Mouse (Mus musculus) layer of hippocampus, postnatal 10 days (tissue): Measurements from ENCODE around the gene Rab1a. TPM values are rescaled to one million over a fixed set of nuclear protein-coding genes. Genes with fewer than 3 reads are reported as not detected.
"Not testable (repeated sequence)": the region's sequence is repeated elsewhere in the genome, so short reads cannot be mapped to it uniquely, and the experiment has no call there.

Source experiments
- DNase-seq, 2 experiments: peaks; one replicate each; pipeline ENCODE4 v3.0.0; 2021; ENCODE audit warnings: low spot score in 2 of 2
- long read RNA-seq: library from polyadenylated mRNA; stranded (forward); transcript quantifications from one replicate; pipeline ENCODE4 v2.0.0, GENCODE M21; 2023
- total RNA-seq, 2 experiments: library from RNA; stranded (reverse); gene quantifications; 2 replicates each; pipeline ENCODE4 v1.2.3; 2021

Gene Rab1a
- total RNA-seq, result 100 to 1,000 TPM; 190 to 198 TPM
- long read RNA-seq, transcript Rab1a-201 (6 exons, 2,827 nt), result major isoform, 212 of 229 reads
- long read RNA-seq, partial matches to known transcripts, result 0 of 229 reads
- long read RNA-seq, other reads (novel, unspliced or antisense), result 17 of 229 reads

DNA sequence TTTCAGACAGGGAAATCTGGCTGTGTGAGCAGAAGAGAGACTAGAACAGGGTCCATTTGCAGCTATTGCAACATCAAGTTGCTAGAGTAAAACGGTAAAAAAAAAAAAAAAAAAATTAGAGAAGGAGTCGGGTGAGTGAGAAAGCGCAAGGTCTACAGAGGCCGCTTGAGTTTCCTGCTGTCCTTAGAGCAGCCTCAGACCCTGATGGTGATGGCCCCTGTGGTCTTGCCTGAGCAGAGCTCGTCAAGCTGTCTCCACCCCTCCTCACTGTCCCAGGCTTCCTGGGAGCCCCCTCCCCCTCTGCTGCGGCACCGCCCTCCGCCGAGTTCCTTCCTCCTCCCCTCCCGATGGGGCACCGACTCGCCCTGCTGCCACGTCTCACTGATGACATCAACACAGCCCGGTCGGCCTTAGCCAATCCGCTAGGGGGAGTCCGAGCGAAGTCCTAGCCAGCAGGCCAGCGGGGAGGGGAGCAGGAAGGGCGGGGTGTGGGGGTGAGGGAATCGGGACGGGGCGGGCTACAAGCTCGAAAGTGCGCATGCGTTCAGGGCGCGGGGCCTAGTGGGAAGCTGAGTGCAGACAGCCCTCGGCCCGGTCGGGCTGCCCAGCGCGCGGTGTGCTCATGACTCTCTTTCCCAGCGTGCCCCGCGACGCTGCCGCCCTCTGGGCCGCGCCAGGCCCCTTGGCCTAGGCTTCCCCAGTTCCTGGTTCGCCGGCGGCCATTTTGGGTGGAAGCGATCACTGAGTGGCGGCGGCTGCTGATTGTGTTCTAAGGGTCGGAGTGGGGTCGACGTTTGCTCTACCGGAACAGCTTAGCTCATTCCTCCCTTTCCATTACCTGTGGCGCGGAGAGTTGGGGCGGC is at the start of gene Rab1a:
Gene Rab1a (plus strand): TSS at position 720 of the 863 bp plus-strand sequence.
- peak; percentile 100 for DNase-seq

DNA sequence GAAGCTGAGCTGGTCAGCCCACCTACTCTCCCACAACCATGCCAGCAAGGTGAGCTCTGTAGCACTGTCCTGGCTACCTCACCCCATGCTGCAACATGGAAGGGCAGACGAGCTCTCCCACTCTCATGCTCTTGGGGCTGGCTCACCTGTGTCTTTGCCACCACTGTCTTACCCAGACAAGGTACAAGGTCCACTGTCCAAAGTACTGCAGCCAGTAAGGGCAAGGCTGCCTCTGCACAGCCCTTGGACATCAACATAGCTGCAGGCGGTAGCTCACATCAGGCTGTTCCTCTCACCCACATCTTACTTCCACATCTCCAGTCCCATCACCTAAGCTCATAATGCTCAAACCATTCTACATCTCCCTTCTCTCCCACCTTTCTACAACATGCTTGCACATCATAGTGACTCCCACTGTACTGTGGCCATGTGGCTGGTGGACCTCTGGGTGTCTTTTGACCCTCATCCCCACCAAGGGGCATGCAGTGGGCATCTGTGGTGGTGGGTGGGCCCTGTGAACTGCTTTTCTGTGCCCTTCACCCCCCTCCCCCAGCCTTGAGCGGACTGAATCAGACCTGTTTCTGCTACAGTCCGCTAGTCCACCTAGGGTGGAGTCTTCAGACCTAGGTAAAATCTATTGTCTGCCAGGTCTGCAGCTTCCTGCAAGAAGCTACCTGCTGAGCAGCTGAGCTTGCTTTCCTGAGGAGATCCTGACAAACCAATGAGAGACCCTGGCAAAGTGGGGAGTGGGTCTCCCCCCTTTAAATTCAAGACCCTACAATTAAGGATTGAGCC is 48.9 kb upstream of the Rab1a start:
- DNase-seq, result no peak

DNA sequence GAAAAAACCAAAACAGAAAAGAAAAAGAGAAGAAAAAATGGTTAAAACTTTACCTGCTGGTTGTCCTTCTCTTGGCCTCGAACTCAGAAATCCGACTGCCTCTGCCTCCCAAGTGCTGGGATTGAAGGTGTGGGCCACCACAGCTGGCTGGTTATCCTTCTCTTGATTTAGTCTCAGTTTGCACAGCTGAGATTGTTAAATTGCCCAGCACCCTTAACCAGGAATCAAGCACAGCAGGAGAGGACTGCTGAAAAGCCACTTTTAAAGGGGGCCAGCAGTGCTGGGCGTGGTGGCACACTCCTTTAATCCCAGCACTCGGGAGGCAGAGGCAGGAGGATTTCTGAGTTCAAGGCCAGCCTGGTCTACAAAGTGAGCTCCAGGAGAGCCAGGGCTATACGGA is 47.7 kb upstream of the Rab1a start:
- DNase-seq, result not testable (repeated sequence)

DNA sequence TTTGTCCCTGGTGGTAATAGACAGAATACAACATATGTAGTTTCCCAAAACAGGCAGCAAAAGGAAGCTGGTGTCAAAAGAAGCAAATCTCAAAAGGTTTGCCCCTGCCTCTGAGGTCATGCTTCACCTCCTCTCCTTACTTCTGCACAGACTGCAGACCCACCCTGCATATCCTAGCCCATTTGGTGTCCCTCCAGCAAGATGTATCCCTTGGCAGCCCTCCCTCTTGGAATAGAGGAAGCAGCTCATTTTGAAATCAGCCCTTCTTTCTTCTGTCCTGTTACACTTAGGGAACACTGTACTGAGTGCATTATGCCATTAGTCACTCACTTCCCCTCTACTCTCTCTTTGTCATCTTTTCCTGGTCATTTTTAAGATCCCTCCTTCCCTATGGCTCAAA is 42.4 kb upstream of the Rab1a start:
- DNase-seq, result no peak

DNA sequence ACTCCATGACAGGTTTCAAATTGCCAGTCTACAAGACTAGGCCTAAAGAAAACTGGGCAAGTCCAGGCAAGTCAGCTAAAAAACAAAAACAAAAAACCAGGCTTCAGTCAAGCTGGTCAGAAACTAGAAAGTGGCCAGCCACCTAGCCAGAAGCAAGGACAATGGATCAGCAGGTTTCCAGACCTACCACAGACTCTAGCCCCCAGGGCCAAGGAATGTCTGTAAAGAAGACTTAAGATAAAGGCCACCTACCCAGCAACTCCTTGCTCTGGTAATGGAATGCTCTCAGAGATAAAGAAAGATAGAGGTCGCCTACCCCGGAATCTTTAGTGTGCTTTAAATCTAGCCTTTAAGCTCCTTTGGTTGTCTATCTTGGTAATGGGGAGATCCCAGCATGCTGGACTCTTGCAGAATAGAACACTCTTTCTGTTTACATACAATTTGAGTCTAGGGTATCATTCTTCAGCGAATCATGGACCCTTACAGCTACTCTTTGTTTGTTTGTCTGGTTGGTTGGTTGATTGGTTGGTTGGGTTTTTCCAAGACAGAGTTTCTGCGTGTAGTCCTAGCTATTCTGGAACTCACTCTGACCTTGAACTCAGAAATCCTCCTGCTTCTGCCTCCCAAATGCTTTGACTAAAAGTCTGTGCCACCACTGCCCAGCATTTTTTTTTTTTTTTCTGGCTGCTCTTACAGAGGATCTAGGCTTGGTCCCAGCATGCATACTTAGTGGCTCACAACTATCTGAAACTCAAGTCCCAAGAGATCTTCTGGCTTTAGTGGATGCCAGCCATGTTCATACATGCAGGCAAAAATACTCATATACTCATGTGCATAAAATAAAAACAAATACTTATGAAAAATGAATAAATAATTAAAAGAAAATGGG is 36.0 kb upstream of the Rab1a start:
- no peak for DNase-seq

DNA sequence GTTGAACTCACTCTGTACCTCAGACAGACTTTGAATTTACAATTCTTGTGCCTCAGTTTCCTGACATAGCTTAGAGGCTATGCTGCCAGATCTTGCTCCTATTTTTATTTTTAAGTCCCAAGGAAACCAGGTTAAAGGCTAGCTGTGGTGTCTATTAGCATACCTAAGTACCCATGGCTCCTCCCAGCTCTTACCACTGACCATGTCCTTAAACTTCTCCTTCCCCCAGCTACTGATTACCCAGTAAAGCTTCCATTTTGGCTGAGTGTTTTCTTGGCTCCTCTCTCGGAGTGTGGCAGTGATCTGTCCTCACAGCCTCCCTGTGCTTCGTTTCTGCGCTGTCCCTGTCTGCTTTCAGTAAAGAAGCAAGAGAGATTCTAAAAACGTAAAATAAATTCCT is 35.2 kb upstream of the Rab1a start:
- no peak for DNase-seq

DNA sequence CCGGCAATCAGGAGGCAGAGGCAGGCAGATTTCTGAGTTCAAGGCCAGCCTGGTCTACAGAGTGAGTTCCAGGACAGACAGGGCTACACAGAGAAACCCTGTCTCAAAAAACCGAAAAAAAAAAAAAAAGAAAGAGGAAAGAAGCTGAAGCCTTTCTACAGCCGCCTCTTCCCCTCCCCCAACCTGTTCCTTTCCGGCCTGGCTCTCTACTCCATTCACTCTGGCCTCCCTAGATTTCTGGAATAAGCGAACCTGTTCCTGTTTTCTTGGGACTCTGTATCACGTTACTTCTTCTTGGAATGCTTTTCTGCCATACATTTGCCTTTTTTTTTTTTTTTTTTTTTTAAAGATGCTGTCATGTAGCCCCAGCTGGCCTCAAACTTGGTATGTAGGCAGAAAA is 34.8 kb upstream of the Rab1a start:
- DNase-seq, result not testable (repeated sequence)

DNA sequence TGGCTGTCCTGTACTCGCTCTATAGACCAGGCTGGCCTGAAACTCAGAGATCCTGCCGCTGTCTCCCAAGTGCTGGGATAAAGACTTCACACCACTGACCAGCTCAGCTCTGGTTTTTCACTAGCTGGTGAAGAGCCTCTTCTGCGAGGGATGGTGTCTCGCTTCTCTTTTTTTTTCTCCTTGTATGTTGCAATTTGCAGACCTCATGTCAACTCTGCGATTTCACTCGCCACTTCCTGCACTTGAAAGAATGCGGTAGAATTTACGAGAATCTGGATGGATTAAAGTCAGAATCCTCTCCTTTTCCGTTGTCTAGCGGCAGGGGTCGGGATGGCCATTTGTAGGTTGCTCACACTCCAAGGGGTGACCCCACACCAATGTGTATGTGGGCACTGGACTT is 32.3 kb upstream of the Rab1a start:
- DNase-seq, result no peak

DNA sequence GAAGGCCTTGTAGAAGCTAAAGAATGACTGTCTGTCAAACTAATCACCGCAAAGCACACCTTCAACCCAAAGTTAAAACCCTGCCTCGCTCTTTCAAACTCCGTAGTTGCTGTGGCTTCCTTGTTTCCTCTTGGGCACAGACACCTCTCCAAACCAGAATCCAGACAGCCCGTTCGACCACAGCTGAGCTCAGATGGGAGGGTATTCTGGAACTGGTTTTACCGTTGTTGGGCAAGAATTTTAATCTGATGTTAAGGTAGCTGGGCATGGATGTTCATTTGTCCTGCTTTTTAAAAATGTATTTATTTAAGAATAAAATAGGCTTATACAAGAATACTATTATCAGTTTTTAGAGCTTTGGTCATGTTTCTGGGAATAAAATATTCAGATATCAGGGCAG is 14.0 kb upstream of the Rab1a start:
- DNase-seq, result no peak

DNA sequence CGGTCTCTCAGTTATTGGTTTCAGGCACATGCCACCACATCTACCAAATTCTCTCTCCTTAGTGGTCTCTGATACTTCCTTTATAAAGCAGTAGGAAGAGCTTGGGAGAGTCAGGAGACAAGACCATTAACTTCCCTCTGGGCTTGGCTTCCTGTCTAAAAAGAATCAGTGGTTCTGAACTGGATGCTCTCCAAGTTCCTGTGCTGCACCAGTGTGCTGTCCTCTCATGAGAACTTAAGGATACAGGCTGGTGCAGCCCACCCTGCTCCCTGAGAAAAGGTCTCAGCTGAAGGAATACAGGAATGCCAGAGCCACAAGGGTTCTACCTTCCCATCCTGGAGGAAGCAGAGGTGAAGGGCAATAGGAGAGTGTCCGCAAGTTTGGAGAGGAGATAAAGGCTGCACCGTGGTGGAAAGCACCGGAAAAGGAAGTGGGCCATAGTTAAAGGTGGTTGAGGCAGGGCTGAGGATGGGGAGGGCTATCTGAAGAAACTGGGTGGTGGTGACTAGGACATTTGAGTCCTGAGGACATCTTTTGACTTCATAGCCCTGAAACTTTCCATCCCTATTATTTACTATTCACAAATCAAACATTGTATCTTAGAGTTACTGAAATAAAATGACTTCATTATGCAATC is 8.0 kb upstream of the Rab1a start:
- no peak for DNase-seq

DNA sequence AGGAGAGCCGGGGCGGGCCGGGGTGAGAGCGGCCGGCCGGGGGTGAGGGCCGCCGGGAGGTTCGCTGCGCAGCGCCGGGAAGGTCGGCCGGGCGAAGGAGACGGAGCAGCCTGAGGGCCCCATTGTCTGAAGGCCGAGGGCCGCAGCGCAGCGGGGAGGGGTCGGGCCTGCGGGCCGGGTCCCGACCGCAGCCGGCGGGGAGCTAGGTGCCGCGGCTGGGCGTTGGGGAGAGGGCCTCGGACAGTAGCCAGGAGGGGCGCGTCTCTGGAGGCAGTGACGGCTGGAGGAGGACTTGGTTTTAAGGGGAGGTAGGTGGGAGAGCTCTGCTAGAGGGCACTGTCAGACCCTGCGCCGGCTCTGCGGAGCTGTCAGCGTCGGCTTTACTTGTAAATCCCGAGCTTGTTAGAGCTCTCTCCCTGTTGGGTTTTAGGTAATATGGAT is 449 bp downstream of the Rab1a start:
- peak; percentile 60 to 71 for DNase-seq

DNA sequence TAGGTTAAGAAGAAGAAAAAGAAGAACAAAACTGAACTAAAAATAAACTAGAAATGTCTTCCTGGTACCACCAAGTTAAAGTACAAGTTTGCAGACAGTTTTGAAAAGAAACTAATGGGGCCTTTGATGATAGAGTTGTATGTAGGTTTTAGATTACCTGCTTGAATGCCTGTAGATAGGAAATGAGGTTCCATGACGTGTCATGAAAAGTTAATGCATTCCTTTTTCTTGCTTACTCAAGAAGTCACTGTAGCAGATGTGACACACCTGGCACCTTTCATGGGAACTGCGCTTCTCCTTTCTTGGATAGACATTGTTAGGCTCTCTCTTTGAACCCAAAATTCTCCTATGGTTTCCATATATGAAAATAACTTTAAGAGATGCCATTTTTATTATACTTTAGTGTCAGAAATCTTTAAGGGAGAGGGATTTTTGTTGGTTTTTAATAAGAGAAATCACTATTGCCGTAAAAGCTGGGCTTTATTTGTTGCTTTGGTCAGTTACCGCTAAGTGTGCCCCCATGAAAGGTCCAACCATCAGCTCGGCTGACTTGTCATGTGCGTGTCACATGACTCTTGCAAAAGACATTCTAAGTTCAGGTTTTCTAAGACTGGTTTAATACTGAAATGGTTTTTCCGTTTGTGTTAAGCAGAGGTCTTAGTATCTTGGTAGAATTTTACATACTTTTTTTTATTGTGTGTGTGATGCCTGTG is 1.2 kb downstream of the Rab1a start:
- DNase-seq, result no peak

DNA sequence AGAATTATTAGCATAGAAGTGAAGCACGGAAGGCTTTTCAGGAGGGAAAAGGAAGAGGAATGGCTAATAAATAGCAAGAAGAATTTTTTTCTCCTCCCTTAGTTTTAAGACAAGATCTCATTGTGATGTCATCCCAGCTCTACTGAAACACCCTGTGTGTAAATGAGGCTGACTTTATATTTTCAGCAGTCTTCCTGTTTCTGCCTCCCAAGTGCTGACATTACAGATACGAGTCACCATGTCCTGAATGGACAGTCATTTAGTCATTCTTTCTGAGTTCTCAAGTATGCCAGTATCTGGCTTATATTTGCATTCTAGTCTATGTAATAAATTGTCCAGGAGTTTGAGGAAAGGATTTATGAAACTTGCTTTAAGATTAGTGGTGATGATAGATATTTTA is 3.1 kb downstream of the Rab1a start:
- DNase-seq, result no peak

DNA sequence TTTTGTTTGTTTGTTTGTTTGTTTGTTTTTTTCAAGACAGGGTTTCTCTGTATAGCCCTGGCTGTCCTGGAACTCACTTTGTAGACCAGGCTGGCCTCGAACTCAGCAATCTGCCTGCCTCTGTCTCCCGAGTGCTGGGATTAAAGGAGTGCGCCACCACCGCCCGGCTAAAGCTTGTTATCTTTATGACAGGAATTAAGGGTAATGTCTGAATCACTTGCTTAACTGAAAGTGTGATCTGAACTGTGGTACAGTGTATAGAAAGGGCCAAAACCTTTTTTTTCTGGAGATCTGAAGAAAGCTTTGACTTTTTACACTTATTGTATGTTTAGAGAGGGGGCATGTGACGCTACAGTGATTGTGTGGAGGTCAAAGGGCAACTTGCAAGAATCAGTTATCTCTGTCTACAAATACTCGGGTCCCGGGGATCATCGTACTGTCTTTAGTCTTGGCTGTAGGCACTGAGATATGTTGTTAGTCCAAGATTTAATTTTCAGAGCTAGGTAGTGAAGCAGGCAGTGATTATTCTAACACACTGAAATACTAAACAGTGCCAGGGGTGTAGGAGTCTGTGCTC is 3.7 kb downstream of the Rab1a start:
- no peak for DNase-seq

DNA sequence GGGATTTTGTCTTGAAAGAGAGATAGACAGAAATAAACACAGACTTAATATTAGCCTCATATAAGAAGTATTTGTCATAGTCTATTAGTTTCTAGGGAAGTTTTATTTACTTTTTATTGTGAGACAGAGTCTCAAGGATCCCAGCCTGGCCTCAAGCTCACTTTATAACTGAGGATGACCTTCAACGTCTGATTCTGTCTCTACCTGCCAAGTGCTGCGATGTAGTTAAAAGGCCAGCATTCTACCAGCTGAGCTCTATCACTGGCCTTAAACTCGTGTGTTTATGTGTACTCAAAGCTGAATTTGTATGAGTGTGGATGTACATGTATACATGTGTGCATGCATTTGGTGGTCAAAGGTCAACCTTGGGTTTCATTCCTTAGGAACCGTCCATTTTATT is 4.3 kb downstream of the Rab1a start:
- no peak for DNase-seq

DNA sequence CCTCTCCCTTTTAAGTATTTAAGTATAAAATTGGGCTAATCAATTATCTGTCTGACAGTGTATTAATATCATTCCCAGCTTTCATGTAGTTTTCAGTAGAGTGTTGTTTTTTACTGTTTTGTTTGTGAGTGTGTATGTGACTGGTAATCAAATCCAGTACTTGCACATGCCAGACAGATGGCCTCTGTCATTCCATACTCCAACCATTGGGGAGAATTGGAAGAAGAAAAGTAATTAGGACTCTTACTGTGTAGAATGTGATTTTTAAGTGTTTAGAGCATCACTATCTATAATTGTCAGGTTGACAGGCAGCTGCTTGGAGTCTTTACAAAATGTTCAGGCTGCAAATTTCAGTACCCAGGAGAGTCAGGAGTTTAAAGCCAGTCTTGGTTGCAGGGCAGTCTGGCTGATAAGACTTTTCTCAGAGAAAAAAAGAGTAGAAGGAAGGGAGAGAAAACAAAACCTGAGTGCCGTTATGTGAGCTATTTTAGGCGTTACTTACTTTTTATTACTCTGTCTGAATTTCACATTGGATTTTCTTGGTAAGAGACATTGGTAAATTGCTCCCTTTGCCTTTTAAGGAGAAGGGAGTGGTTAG is 5.5 kb downstream of the Rab1a start:
- DNase-seq, result no peak

DNA sequence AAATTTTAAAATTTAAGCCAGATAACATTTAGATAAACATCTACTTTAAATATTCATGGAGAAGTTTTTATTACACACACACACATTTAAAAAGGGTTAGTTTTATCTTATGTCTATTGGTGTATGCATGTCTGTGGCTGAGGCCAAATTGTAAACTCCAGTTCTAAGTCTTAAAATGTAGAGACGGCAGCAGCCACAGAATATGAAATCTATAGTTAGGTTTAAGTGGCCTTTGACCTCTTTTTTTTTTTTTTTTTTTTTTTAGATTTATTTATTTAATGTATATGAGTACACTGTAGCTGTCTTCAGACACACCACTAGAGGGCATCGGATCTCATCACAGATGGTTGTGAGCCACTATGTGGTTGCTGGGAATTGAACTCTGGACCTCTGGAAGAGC is 6.4 kb downstream of the Rab1a start:
- no peak for DNase-seq

DNA sequence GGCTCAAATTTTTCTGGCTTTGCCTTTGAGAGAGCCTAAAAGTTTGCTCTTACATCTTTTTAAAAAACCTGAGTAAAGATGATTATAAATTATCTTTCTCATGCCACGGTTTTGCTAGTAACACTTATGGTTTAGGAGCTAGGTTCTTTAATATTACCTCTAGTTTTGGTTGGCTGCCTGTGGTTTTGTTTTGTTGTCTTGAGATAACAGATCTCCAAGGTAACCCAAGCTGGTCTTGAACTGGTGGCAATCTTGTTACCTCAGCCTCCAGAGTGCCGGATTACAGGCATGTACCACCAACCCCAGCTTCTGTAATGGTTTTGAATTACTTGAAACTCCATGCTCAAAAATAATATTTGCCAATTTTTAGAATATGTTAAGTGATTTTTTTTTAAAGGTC is 10.6 kb downstream of the Rab1a start:
- DNase-seq, result no peak

DNA sequence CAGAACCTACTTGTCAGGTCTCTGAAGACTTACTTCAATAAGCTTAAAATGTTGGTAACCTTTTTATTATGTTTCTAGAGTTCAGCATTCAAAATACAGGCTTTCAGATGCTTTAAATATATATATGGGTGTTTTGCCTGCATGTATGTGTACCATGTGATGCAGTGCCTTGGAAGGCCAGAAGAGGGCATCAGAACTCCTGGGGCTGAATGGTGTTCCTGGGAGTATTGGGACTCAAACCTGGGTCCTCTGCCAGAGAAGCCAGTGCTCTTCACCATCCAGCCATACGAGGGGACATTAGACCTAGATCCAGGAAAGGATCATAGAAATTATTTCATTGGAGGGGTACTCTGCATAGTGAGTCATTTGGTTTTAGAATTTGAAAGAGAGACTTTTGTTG is 13.5 kb downstream of the Rab1a start:
- no peak for DNase-seq
